In genomic region chr13:29414470-29414869, GRCm38 (mm10) we compare ENCODE assay signal across 8 mouse cellular contexts.
A peak's percentile ranks its signal among the peaks of the same experiment; 100 is the strongest.
DNase-seq lines count a peak whose midpoint lies in the region; ATAC-seq lines count a peak whose summit lies in the region.
"Had no signal": no experiment of that assay in that cellular context is flagged by ENCODE, and none has a peak within 500 bp of the region (broad histone marks: within the 10 kb centered on the region; RNA-seq: fewer than 3 reads in every experiment).

No protein-coding gene starts in this region.

- H3K27me3 ChIP-seq in neural tube, embryonic 11.5 days (ENCODE audit: control insufficient read depth, insufficient read depth, low read length): no peaks in the 10 kb centered on the region
- H3K27me3 ChIP-seq in heart, embryonic 13.5 days (replicated peaks): no peaks in the 10 kb centered on the region
- no peaks in the 10 kb centered on the region for H3K27me3 ChIP-seq in limb, embryonic 10.5 days (ENCODE audit: low read depth, poor library complexity, severe bottlenecking)
- H3K27me3 ChIP-seq in intestine, embryonic 16.5 days (replicated peaks; ENCODE audit: control insufficient read depth, insufficient read depth, low read length): no peaks in the 10 kb centered on the region

- peak; percentile 30 for DNase-seq in neural tube, embryonic 11.5 days (ENCODE audit: low spot score)
- DNase-seq in neural tube, embryonic 10.5 days (ENCODE audit: extremely low spot score, low spot score): no peak
- no peak for DNase-seq in limb, embryonic 10.5 days (ENCODE audit: low spot score)
- DNase-seq in kidney, postnatal 4 days: no peak
- DNase-seq: liver, postnatal 0 days had no signal

- no peak overlapping the region for H3K27ac ChIP-seq in neural tube, embryonic 11.5 days (ENCODE audit: low read depth, low read length)
- H3K27ac ChIP-seq in heart, embryonic 13.5 days (replicated peaks): peak overlapping the region; percentile 73
- peak overlapping the region; percentile 31; the same call in 1 of the 2 replicates for H3K27ac ChIP-seq in limb, embryonic 10.5 days
- H3K27ac ChIP-seq in intestine, embryonic 16.5 days (ENCODE audit: low read length): no peak overlapping the region

- H3K4me2 ChIP-seq in neural tube, embryonic 11.5 days (ENCODE audit: low read depth): no peak overlapping the region
- no peak overlapping the region for H3K4me2 ChIP-seq in heart, embryonic 13.5 days
- no peak overlapping the region for H3K4me2 ChIP-seq in intestine, embryonic 16.5 days (ENCODE audit: low read depth, low read length)

- no peak for ATAC-seq in neural tube, embryonic 11.5 days (ENCODE audit: insufficient read depth, low FRiP score, low TSS enrichment)
- no peak for ATAC-seq in heart, embryonic 13.5 days (ENCODE audit: extremely low read depth, insufficient number of reproducible peaks, low FRiP score, low TSS enrichment)
- no peak for ATAC-seq in activated CD4-positive, CD25-positive, alpha-beta regulatory T cell, adult 4 months
- no peak for ATAC-seq in intestine, embryonic 16.5 days
- ATAC-seq: liver, postnatal 0 days had no signal

- H3K36me3 ChIP-seq in neural tube, embryonic 11.5 days (ENCODE audit: control insufficient read depth, insufficient read depth, low read length): no peaks in the 10 kb centered on the region
- no peaks in the 10 kb centered on the region for H3K36me3 ChIP-seq in heart, embryonic 13.5 days
- no peaks in the 10 kb centered on the region for H3K36me3 ChIP-seq in limb, embryonic 10.5 days
- H3K36me3 ChIP-seq in intestine, embryonic 16.5 days (ENCODE audit: control insufficient read depth, insufficient read depth, low read length): no peaks in the 10 kb centered on the region

- H3K9ac ChIP-seq in neural tube, embryonic 11.5 days (ENCODE audit: low read length): no peak overlapping the region
- H3K9ac ChIP-seq in heart, embryonic 13.5 days: 0 out of 2 replicates have a peak overlapping the region, but pooled peaks have one; percentile 30
- no peak overlapping the region for H3K9ac ChIP-seq in intestine, embryonic 16.5 days (ENCODE audit: low read depth, low read length)
- H3K9ac ChIP-seq: liver, postnatal 0 days had no signal

- H3K9me3 ChIP-seq in neural tube, embryonic 11.5 days (ENCODE audit: control insufficient read depth, low read length): no peaks in the 10 kb centered on the region
- no peaks in the 10 kb centered on the region for H3K9me3 ChIP-seq in heart, embryonic 13.5 days
- H3K9me3 ChIP-seq in limb, embryonic 10.5 days (replicated peaks): no peaks in the 10 kb centered on the region
- no peaks in the 10 kb centered on the region for H3K9me3 ChIP-seq in intestine, embryonic 16.5 days (ENCODE audit: control insufficient read depth, low read length)

- no peak overlapping the region for H3K4me3 ChIP-seq in neural tube, embryonic 11.5 days (ENCODE audit: low read depth, low read length)
- no peak overlapping the region for H3K4me3 ChIP-seq in heart, embryonic 13.5 days
- no peak overlapping the region for H3K4me3 ChIP-seq in limb, embryonic 10.5 days
- no peak overlapping the region for H3K4me3 ChIP-seq in intestine, embryonic 16.5 days (ENCODE audit: low read length)

- H3K4me1 ChIP-seq in neural tube, embryonic 11.5 days (ENCODE audit: control insufficient read depth, insufficient read depth, low read length): peaks cover 26% of the 10 kb centered on the region
- H3K4me1 ChIP-seq in heart, embryonic 13.5 days: peaks cover 36% of the 10 kb centered on the region
- H3K4me1 ChIP-seq in limb, embryonic 10.5 days: peaks cover 43% of the 10 kb centered on the region
- peaks cover 11% of the 10 kb centered on the region for H3K4me1 ChIP-seq in intestine, embryonic 16.5 days (ENCODE audit: control insufficient read depth, insufficient read depth, low read length)

- WGBS in neural tube, embryonic 11.5 days: 26% methylated on average over 3 of the region's 3 CpGs
- 21% methylated on average over 3 of the region's 3 CpGs for WGBS in heart, embryonic 13.5 days
- 40% methylated on average over 3 of the region's 3 CpGs for WGBS in limb, embryonic 10.5 days
- WGBS in intestine, embryonic 16.5 days: 49% methylated on average over 3 of the region's 3 CpGs

Comparison
In these comparisons a context has a peak if more than half of its experiments do, and no peak if none do; other contexts are left out.
1. H3K27ac ChIP-seq: peak in heart, embryonic 13.5 days (single experiment) and limb, embryonic 10.5 days (single experiment); none in neural tube, embryonic 11.5 days (single experiment) and intestine, embryonic 16.5 days (single experiment).